Mouse (Mus musculus) adrenal gland, postnatal 4 days (tissue): Measurements from ENCODE around the gene Hoxc10. TPM values are rescaled to one million over a fixed set of nuclear protein-coding genes. Genes with fewer than 3 reads are reported as not detected.

ENCODE experiments used
- DNase-seq, 2 experiments: peaks; one replicate each; pipeline ENCODE4 v3.0.0; 2021 to 2022; ENCODE audit warnings: low spot score in 2 of 2, mixed read lengths in 2 of 2
- microRNA-seq: library from miRNA; unstranded; fragments of <30 nt; microRNA quantifications from one replicate; pipeline ENCODE4 v1.2.0, GENCODE M21; 2021
- total RNA-seq, 2 experiments: library from RNA; stranded (reverse); gene quantifications; 2 replicates each; pipeline ENCODE4 v1.2.3; 2021

Gene Hoxc10
- total RNA-seq, 2 experiments from 2014 or later, result 1.2 to 5.6 TPM

DNA sequence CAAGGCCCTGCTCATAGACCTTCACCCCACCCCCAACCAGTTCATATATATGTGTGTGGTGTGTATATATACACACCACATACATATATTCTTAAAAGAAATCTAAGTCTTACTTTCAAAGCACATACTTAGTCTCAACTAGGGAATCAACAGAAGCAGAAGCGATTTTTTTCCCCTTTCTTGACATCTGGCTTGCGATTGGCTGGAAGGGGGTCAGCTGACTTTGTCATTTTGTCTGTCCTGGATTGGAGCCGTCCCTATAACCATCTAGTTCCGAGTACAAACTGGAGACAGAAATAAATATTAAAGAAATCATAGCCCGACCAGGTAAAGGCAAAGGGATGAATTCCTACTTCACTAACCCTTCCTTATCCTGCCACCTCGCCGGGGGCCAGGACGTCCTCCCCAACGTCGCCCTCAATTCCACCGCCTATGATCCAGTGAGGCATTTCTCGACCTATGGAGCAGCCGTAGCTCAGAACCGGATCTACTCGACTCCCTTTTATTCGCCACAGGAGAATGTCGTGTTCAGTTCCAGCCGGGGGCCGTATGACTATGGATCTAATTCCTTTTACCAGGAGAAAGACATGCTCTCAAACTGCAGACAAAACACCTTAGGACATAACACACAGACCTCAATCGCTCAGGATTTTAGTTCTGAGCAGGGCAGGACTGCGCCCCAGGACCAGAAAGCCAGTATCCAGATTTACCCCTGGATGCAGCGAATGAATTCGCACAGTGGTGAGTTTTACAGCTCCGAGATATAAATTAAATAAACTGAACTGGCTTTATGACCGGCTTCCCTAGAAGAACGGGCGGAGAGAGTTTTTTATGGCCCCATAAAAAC lies 42.9 kb downstream of the Hoxc10 start:
- DNase-seq, result no peak

GRCm38 (mm10) chr15:103010112-103010846 lies 43.7 kb downstream of the Hoxc10 start:
- DNase-seq, result no peak

DNA sequence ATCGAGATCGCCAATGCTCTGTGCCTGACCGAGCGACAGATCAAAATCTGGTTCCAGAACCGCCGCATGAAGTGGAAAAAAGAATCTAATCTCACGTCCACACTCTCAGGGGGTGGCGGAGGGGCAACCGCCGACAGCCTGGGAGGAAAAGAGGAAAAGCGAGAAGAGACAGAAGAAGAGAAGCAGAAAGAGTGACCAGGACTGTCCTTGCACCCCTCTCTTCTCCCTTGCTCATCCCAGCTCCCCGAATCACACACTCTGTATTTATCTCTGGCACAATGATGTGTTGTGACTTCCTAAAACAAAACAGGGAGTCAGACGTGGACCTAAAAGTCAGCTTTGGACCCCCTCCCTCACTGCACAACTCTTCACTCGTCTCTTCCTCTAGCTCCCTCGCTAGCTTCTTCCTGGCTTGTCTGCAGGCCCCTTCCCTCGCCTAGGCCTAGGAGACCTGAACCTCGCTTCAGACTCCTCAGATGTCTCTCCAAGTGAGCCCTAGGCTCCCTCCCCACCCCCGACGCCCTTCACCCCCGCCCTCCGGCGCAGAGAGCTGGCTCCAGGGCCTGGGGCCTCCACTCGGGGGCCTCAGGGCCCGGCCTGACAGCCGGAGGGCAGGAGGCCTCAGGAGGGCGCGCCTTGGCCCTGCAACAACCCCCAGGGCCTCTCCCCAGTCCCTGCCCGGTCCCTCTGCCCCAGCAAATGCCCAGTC lies 44.4 kb downstream of the Hoxc10 start:
- DNase-seq, result no peak

DNA sequence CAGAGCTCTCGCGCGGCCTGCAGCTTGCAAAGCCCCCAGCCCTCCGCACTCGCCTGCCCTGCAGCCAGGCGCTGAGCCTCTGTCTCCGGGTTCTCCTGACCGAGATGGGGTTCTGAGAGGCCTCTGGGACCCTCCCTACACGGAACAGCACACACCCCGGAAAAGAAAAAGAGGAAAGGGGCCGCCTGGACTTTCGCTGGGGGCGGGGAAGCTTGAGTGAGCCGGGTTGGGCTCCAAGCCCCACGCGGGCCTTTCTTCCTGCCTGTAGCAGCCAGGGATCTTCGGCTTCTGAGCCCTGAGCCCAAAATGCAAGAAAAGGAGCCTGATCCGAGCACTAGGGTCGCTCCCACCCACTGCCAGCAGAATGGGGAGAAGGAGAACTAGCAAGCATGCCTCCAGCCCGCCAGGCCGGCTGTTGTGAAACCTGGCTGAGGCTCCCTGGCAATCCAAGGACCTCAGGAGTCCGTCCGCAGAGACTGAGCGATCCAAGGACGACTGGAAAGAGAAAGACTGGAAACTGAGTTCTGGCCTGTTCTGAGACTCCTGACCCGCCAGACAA lies 45.4 kb downstream of the Hoxc10 start:
- DNase-seq, result no peak

DNA sequence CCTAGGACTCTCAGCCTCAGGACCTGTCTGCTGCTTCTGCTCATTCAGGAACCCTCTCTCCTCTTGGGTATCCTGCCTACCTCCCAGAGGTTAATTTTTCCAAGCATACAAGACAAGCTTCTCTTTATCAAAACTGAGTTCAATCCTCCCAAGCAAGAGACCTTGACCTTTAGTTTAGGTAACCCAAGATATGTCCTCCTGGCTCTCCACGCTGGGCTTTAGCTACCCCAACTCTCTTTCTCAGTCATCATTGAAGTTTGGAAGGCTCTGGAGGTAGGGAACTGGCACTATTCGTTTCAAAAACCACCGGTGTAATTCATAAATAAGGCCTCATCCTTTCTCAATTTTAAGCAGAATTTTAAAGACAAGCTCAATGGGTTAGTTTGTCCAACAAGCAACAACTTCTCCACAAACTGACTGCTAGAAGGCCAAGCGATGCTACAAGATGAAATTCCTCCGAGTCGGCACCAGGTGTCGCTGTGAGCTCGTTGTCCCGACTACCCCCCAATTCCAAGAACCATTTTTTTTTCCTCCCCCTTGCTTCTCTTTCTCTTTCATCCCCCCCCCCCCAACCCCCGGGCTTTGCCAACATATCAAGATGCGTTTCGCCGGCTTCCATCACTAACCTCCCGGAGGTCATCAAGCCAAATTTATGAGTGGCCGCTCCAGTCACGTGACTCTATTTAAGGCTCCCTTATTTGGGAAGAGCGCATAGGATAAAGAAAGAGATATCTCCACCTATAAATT lies 46.8 kb downstream of the Hoxc10 start:
- no peak for DNase-seq

- DNase-seq, result no peak
These were observed 47.8 kb downstream of the Hoxc10 start for GRCm38 (mm10) chr15:103014166-103015008.

GRCm38 (mm10) chr15:103015009-103015399 lies 48.4 kb downstream of the Hoxc10 start:
- DNase-seq, result no peak

DNA sequence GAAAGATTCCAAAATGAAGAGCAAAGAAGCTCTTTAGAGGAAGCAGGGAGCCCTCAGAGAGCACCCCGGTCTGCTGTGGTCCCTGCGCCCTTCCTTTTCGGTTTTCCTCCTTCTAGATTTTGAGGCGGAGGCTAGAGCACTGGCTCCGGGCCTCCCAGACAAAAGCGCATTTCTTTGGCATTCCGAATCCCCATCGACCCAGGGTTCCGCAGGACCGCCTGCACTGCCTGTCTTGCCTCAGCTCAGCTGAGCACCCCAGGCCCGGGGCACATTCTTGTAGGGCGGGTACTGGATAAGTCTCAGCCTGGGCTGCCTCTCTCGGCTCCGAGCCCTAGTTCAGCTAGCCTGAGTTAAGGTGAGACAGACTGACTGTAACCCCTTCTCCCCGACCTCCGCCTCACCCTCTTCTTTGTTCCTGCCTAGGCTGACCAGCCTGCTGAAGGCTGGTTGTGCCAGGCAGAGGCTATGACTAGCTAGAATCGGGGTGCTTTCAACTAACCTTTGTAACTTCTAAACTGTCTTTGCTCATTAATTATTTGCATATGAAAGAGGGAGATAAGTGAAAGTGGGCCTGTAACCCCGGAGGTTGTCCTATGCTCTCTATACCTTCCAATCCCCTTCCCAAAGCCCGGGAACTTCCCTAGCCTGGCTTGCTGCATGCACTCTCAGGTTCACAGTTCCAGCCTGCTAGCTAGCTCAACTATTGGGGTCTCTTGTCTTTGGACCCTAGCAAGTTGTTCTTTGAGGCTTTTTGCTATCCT lies 49.0 kb downstream of the Hoxc10 start:
- DNase-seq, result no peak

GRCm38 (mm10) chr15:103018636-103019035 lies 52.0 kb downstream of the Hoxc10 start, which contains the start of gene Hoxc4:
Gene Hoxc4 (plus strand): TSS chr15:103018934.
- no peak for DNase-seq

GRCm38 (mm10) chr15:103020899-103021418 lies 54.4 kb downstream of the Hoxc10 start:
- no peak for DNase-seq

Small RNAs within 50 kb of the gene (microRNA-seq; reads per million reads assigned to microRNA genes)
- gene Mir196a-2, result 466 reads per million, percentile 66 among the genes with 10 or more reads in this experiment
- gene Mir615, result 1,737 reads per million, percentile 81 among the genes with 10 or more reads in this experiment

Other genes starting within 250 kb of the Hoxc10 start
- 100 to 1,000 TPM; 118 to 120 TPM for gene Calcoco1, start 244.6 kb upstream of the Hoxc10 start, total RNA-seq
- gene Hoxc13, start 45.7 kb upstream of the Hoxc10 start, total RNA-seq, result not detected
- gene Hoxc12, start 30.0 kb upstream of the Hoxc10 start, total RNA-seq, result not detected
- gene Hoxc11, start 12.4 kb upstream of the Hoxc10 start, total RNA-seq, result under 1 TPM in 1 of 2 experiments, not detected in 1; 0.20 TPM
- gene Hoxc5, start 647 bp downstream of the Hoxc10 start, total RNA-seq, result 1 to 10 TPM; 7.9 to 8.0 TPM
- 1 to 10 TPM; 3.0 to 4.8 TPM for gene Hoxc9, start 9.6 kb downstream of the Hoxc10 start, total RNA-seq
- gene Hoxc8, start 23.8 kb downstream of the Hoxc10 start, total RNA-seq, result 10 to 100 TPM; 22.2 to 22.7 TPM
- gene Hoxc6, start 31.5 kb downstream of the Hoxc10 start, total RNA-seq, result 10 to 100 TPM; 40.3 to 41.5 TPM
- 10 to 100 TPM; 11.3 to 13.4 TPM for gene Hoxc4, start 52.1 kb downstream of the Hoxc10 start, total RNA-seq
- gene Smug1, start 200.3 kb downstream of the Hoxc10 start, total RNA-seq, result 10 to 100 TPM; 17.7 to 19.0 TPM